Mouse (Mus musculus) ES-Bruce4 (cell line): ENCODE measurements around the gene Hip1r.

Experiments
- CTCF ChIP-seq: IDR thresholded peaks from one replicate; pipeline ENCODE4 v1.8.1; 2011; ENCODE audit warnings: low read depth, low read length
- POLR2A ChIP-seq: IDR thresholded peaks from one replicate; pipeline ENCODE4 v1.8.1; 2011; ENCODE audit warnings: low read length; ENCODE audit not compliant: insufficient read depth

DNA sequence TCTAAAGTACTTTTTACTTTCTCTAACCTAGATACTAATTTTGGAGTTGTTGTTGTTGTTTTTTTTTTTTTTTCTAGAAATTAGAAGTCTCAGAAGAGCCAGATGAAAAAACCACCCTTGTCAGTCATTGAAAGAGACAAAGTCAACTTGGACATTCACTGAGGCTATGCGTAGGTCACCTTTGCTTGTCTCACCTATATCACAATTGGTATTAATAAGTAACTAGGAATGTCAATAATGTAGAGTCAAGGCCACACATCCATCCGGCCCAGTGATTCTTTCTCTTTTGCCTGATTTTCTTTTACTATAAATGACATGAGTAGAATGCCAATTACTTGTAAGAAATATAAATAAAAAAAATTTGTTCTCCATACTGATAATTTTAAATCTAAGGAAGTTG, 6.7 kb upstream of the Hip1r start:
- no peak for TF ChIP-seq POLR2A
- no peak for TF ChIP-seq CTCF
